Mouse (Mus musculus) layer of hippocampus, adult 2 months (tissue): ENCODE data around the gene Tmem106a. TPM values are rescaled to one million over a fixed set of nuclear protein-coding genes. Genes with fewer than 3 reads are reported as not detected.
"Not testable (repeated sequence)": the region's sequence is repeated elsewhere in the genome, so short reads cannot be mapped to it uniquely, and the experiment has no call there.

Experiments
- DNase-seq, 2 experiments: peaks; one replicate each; pipeline ENCODE4 v3.0.0; 2022; ENCODE audit warnings: low spot score in 2 of 2
- H3K27ac ChIP-seq: fragments of 200-600 bp; 2 replicates; pipeline ENCODE4 v1.8.1; 2022
- H3K4me3 ChIP-seq: fragments of 200-600 bp; 2 replicates; pipeline ENCODE4 v1.8.1; 2022; ENCODE audit warnings: mild to moderate bottlenecking
- CTCF ChIP-seq: fragments of 200-600 bp; conservative IDR thresholded peaks from 2 replicates; pipeline ENCODE4 v1.8.1; 2022; ENCODE audit warnings: antibody characterized with exemption, mild to moderate bottlenecking, moderate library complexity
- total RNA-seq, 2 experiments: library from RNA; stranded (reverse); gene quantifications; 2 replicates each; pipeline ENCODE4 v1.2.3; 2021

Tmem106a gene
- total RNA-seq, 2 experiments from 2014 or later, result 2.4 to 4.2 TPM

- DNase-seq, result no peak
- H3K27ac ChIP-seq, result no peak overlapping the region
- no peak for TF ChIP-seq CTCF
- H3K4me3 ChIP-seq, result no peak overlapping the region
These were observed 28.4 kb downstream of the Tmem106a start for GRCm38 (mm10) chr11:101610445-101610844.

DNA sequence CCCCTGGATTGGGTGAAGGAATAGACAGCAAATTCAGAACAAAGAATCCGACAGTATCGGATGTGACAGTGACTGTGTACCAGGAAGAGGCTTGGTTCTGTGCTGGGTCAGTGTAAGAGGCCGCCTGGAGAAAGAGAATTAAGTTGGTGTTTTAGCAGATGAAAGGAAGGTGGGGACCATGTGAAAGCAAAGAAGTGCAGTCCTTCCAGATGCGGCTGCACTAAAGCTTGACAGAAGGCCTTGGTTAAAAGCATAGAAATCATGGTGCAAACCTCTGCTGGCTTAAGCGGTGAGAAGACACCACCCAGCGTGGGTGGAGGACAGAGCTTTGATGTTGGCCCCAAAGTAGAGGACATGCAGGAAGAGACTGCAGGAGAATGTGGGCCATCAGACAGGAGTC lies 31.6 kb downstream of the Tmem106a start:
- no peak for TF ChIP-seq CTCF
- no peak overlapping the region for H3K27ac ChIP-seq
- DNase-seq, result no peak

DNA sequence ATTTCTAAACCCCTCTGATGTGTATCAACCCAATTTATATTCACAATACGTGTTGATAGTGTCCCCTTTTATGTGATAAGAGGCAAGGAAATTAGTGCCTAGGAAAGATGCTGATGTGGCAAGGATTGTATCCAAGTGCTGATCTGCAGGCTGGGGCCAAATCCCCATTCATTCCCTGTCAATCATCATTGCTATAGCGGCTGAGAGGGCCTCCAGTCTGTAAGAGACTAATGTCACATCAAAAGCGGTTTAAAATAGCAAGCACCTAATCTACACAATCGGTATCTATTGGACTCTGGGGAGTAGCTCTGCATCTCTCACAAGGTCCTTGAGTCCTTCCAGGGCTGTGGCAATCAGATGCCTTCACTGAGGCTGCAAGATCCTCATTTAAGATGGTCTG lies 32.1 kb downstream of the Tmem106a start:
- DNase-seq, result no peak
- no peak for TF ChIP-seq CTCF
- no peak overlapping the region for H3K4me3 ChIP-seq
- H3K27ac ChIP-seq, result no peak overlapping the region

More for the DNA sequence above, 31.6 kb downstream of the Tmem106a start:
- H3K4me3 ChIP-seq, result no peak overlapping the region

GRCm38 (mm10) chr11:101615380-101615779 lies 33.3 kb downstream of the Tmem106a start:
- TF ChIP-seq CTCF, result no peak
- no peak overlapping the region for H3K4me3 ChIP-seq
- no peak overlapping the region for H3K27ac ChIP-seq
- no peak for DNase-seq

DNA sequence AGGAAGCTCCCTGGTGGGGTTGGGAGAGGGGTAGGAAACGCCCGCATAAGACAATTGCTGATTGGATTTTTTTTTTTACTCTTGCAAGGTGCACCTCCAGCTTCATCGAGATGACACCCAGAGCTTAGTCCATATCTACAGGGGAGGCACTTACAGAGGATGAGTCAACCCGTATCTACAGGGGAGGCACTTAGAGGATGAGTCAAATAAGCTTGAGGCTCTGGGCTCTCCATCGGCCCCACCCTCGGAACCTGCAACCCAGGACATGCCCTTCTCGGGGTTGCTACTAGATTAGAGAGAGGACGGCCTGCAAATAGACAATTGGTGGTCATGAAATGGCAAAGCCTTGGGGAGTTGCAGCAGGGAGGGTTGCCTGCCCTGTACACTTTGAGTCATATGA lies 34.1 kb downstream of the Tmem106a start:
- H3K27ac ChIP-seq, result no peak overlapping the region
- H3K4me3 ChIP-seq, result no peak overlapping the region
- TF ChIP-seq CTCF, result no peak
- DNase-seq, result no peak

DNA sequence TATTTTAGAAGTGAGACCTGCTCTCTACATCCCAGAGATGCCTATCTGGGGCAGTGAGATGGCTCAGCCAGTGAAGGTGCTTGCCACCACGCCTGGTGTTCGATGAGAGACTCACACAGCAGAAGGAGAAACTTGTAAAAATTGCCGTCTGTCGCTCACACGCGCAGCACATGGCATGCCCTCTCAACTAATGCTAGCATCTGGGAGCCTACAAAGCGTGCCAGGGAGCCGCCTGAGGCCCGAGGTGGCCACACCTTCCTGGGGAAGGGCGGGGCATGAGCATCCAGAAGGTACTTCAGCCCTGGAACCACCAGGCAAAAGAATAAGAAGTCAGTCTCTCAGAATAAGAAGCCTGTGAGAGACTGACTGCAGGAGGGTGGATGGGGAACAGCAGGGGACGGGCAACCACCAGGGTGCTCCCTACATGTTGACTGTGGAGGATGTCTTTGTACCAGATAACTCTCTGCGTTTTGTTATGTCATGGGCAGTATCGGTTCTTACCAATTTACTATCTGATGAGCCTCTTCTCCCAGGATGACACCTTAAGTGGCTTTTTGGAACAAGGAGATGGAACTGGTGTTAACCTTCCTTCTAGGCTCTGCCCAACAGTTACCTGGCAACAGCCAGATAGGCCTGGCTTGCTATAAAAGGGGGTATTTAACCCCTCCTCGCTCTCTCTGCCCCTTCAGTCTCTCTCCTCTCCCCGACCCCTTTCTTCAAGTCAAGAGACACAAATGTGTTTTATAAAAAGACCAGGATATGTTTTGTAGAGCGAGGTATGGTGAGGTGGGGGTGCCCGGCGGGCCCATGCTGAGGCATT lies 35.1 kb downstream of the Tmem106a start:
- no peak for DNase-seq
- peak; percentile 28; the same call in 1 of the 2 replicates for TF ChIP-seq CTCF
- H3K27ac ChIP-seq, result no peak overlapping the region
- H3K4me3 ChIP-seq, result no peak overlapping the region

DNA sequence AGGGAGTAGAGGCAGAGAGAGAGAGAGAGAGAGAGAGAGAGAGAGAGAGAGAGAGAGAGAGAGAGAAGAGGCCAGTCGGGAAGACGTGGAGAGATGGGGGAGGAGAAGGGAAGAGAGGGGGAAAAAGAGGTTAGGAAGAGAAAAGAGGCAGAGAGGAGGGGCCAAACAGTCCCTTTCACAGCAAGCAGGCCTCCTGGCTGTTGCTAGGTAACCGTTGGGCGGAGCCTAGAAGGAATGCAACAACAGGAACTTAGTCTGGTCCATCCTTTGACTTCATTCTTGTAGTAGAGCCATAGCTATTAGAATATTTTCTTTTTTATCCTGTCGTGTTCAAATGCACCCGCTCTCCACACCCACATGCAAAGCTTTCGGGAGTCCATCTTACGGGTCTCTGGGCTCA lies 35.8 kb downstream of the Tmem106a start:
- peak in 1 of 2 experiments; percentile 32 for DNase-seq
- H3K4me3 ChIP-seq, result no peak overlapping the region
- TF ChIP-seq CTCF, result no peak
- H3K27ac ChIP-seq, result no peak overlapping the region

DNA sequence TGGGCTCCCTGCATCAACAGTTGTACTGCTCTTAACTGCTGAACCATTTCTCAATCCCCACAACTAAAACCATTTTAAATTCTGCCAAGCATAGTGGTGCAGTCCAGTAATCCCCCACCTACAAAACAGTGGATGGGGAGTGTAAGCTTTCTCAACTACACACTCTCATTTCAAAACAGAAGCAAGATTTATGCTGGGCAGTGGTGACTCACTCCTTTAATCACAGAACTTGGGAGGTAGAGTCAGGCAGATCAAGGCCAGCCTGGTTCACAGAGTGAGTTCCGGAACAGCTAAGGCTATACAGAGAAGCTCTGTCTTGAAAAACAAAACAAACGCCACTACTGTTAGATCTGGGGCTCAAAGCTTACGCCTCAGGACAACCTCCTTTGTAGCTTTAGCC lies 36.6 kb downstream of the Tmem106a start:
- TF ChIP-seq CTCF, result no peak
- no peak for DNase-seq
- H3K27ac ChIP-seq, result no peak overlapping the region

GRCm38 (mm10) chr11:101620022-101620655 lies 38.1 kb downstream of the Tmem106a start:
- H3K4me3 ChIP-seq, DNase-seq, H3K27ac ChIP-seq: not testable (repeated sequence)

More for the DNA sequence above, 36.6 kb downstream of the Tmem106a start:
- H3K4me3 ChIP-seq, result no peak overlapping the region

- no peak for DNase-seq
- H3K4me3 ChIP-seq, result peak overlapping the region; percentile 68
- no peak for TF ChIP-seq CTCF
- peak overlapping the region; percentile 93 for H3K27ac ChIP-seq
These were observed 44.6 kb downstream of the Tmem106a start for GRCm38 (mm10) chr11:101626649-101626994.

GRCm38 (mm10) chr11:101626995-101627856 lies 45.2 kb downstream of the Tmem106a start, which contains the start of gene Rdm1:
Rdm1 (plus strand) TSS chr11:101627195.
- DNase-seq, result peak; percentile 71 to 77
- H3K4me3 ChIP-seq, result peak within 1 kb of the TSS; percentile 68
- H3K27ac ChIP-seq, result peak within 1 kb of the TSS; percentile 93
- TF ChIP-seq CTCF, result no peak

DNA sequence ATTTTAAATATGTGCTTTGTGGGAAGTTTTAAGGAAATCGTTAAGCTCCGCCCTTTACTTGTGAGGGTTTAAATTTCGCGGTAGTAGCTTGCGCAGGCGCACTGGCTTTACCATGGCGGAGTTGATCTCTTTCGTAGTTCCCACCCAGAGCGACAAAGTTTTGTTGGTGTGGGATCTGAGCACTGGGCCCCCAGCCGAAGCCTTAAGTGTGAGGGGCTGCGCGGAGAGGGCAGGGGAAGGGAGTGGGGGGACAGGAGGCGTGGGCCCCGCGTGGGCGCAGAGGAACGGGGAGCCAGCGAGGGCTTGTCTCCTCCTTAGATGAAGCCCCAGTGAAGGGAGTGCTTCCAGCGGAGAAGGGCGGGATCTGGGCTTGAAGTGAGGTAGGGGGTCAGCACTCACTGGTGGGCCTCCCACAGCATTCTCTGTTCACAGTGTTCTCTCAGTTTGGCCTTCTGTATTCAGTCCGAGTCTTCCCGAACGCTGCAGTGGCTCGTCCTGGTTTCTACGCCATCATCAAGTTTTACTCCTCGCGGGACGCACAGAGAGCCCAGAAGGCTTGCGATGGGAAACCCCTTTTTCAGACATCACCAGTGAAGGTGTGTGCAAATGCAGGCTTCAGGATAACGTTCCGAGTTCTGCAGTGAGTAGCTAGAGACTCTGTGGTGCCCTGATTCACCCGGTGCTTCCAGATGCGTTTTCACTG lies 46.0 kb downstream of the Tmem106a start:
- H3K4me3 ChIP-seq, result peak overlapping the region; percentile 68
- TF ChIP-seq CTCF, result no peak
- peak overlapping the region; percentile 90 for H3K27ac ChIP-seq
- DNase-seq, result peak; percentile 67 to 85

- H3K27ac ChIP-seq, DNase-seq: not testable (repeated sequence)
- peak overlapping the region; percentile 68; the same call in 1 of the 2 replicates for H3K4me3 ChIP-seq
These were observed 46.8 kb downstream of the Tmem106a start for GRCm38 (mm10) chr11:101628733-101629417.
